In the genomic region with DNA sequence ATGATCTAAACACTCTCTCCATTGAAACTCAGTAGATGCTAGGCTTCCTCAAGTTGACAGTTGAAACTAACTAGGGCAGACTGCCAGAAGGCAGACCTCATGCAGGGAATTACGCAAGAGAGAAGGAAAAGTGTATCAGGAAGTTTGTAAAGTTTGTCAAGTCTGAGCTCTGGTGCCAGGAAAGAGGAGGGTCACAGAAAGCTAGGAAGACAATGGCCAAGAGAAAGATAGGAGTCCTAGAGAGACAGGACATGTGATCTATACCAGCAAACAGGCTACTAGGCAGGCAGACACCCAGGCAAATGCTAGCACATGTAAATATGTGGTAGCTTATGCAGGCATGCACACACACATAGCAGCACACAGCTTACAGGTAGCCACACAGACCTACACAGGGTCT, we compare ENCODE assay signal across 13 mouse cellular contexts. TPM values are rescaled to one million over a fixed set of nuclear protein-coding genes. Genes with fewer than 3 reads are reported as not detected.
DNase-seq lines count a peak whose midpoint lies in the region; ATAC-seq lines count a peak whose summit lies in the region.
"Had no signal": no experiment of that assay in that cellular context is flagged by ENCODE, and none has a peak within 500 bp of the region (broad histone marks: within the 10 kb centered on the region; RNA-seq: fewer than 3 reads in every experiment).

No protein-coding gene starts in this region.

- H3K9me3 ChIP-seq in forebrain, embryonic 13.5 days (replicated peaks), result no peaks in the 10 kb centered on the region
- H3K9me3 ChIP-seq: hindbrain, embryonic 10.5 days; limb, embryonic 10.5 days had no signal

- no peak for ATAC-seq in forebrain, embryonic 13.5 days
- ATAC-seq: CD4-positive, CD25-positive, alpha-beta regulatory T cell, adult 4 months had no signal

- H3K36me3 ChIP-seq in forebrain, embryonic 13.5 days (ENCODE audit: poor library complexity, severe bottlenecking), result peaks cover 6% of the 10 kb centered on the region; the same call in 1 of the 2 replicates

- no peak overlapping the region for H3K27ac ChIP-seq in forebrain, embryonic 13.5 days
- H3K27ac ChIP-seq: hindbrain, embryonic 10.5 days; limb, embryonic 10.5 days had no signal

- H3K27me3 ChIP-seq in forebrain, embryonic 13.5 days, result no peaks in the 10 kb centered on the region

- 70% methylated on average over 1 of the region's 1 CpGs for WGBS in forebrain, embryonic 13.5 days

- H3K4me2 ChIP-seq in forebrain, embryonic 13.5 days, result no peak overlapping the region

- no peaks in the 10 kb centered on the region for H3K4me1 ChIP-seq in forebrain, embryonic 13.5 days
- H3K4me1 ChIP-seq: limb, embryonic 10.5 days had no signal

- H3K4me3 ChIP-seq in forebrain, embryonic 13.5 days, result no peak overlapping the region
- H3K4me3 ChIP-seq: hindbrain, embryonic 10.5 days; limb, embryonic 10.5 days had no signal

- peak; percentile 29 for DNase-seq in gastrocnemius, adult 18-20 months (ENCODE audit: low spot score)
- DNase-seq in gastrocnemius, postnatal 14 days, result no peak
- peak; percentile 18 for DNase-seq in urinary bladder, postnatal 14 days (ENCODE audit: low spot score)
- DNase-seq in urinary bladder, postnatal 4 days (ENCODE audit: low spot score in 2 of 2), result no peak
- peak; percentile 13 to 45 for DNase-seq in kidney, postnatal 25 days
- DNase-seq in frontal cortex, adult 2 months (ENCODE audit: extremely low spot score in 1 of 2, low spot score in 1 of 2), result no peak
- no peak for DNase-seq in urinary bladder, postnatal 10 days (ENCODE audit: low spot score)
- DNase-seq: cerebellum, adult 9-10 months; midbrain, embryonic 14.5 days had no signal

- intact Hi-C loops in gastrocnemius, postnatal 14 days (cut with DNase I; ENCODE audit: low total_unique reads), result no loop called here

- H3K9ac ChIP-seq in forebrain, embryonic 13.5 days, result no peak overlapping the region

RNA-seq across cellular contexts. Expression of a gene that starts 8.0 kb away (rescaled TPM):
- total RNA-seq in gastrocnemius, adult 18-20 months (2021), result 1 to 10 TPM; 3.1 to 3.8 TPM
- 1 to 10 TPM; 3.0 to 3.1 TPM for total RNA-seq in gastrocnemius, postnatal 14 days (2021)
- 6.5 and 7.1 TPM in 2 replicates for polyA plus RNA-seq in frontal cortex, adult 2 months (2012; rRNA removed)
- polyA plus RNA-seq in forebrain, embryonic 13.5 days (2015; fragmentation: Nextera tagmentation; extraction: Ambion mirVana), result 37.3 and 38.2 TPM in 2 replicates

RNA-seq across cellular contexts. Expression of a gene that starts 8.2 kb away (rescaled TPM):
- 1 to 10 TPM; 4.8 to 5.6 TPM for total RNA-seq in gastrocnemius, adult 18-20 months (2021)
- 1 to 10 TPM; 2.5 to 3.7 TPM for total RNA-seq in gastrocnemius, postnatal 14 days (2021)
- 48.6 and 55.4 TPM in 2 replicates for polyA plus RNA-seq in frontal cortex, adult 2 months (2012; rRNA removed)
- 102 and 107 TPM in 2 replicates for polyA plus RNA-seq in forebrain, embryonic 13.5 days (2015; fragmentation: Nextera tagmentation; extraction: Ambion mirVana)

RNA-seq across cellular contexts. Expression of a gene that starts 45.1 kb away (rescaled TPM):
- under 1 TPM in 1 of 2 experiments, not detected in 1; 0.02 TPM for total RNA-seq in gastrocnemius, adult 18-20 months (2021)
- total RNA-seq in gastrocnemius, postnatal 14 days (2021), result under 1 TPM in 1 of 2 experiments, not detected in 1; 0.04 TPM
- 1.2 and 2.0 TPM in 2 replicates for polyA plus RNA-seq in frontal cortex, adult 2 months (2012; rRNA removed)
- polyA plus RNA-seq in forebrain, embryonic 13.5 days (2015; fragmentation: Nextera tagmentation; extraction: Ambion mirVana), result 0.03 and 0.17 TPM in 2 replicates
- polyA plus RNA-seq: CD4-positive, CD25-positive, alpha-beta regulatory T cell, adult 4 months; limb, embryonic 10.5 days had no signal

Comparison
In these comparisons a context has a peak if more than half of its experiments do, and no peak if none do; other contexts are left out.
1. DNase-seq: peak in gastrocnemius, adult 18-20 months (single experiment), urinary bladder, postnatal 14 days (single experiment) and kidney, postnatal 25 days (2 of 2); none in gastrocnemius, postnatal 14 days (single experiment), urinary bladder, postnatal 4 days (0 of 2), frontal cortex, adult 2 months (0 of 2) and urinary bladder, postnatal 10 days (single experiment).